Mouse (Mus musculus): ENCODE measurements around the gene Tmem232. TPM values are rescaled to one million over a fixed set of nuclear protein-coding genes. Genes with fewer than 3 reads are reported as not detected.

Gene Tmem232
- polyA plus RNA-seq, 1 experiment = 51.3 TPM

- Histone ChIP-seq H3K4me1 (ENCODE audit: control insufficient read depth, insufficient read depth, low read length) (no peaks in the 10 kb centered on the region; the same call in 1 of the 2 replicates), H3K27me3 (ENCODE audit: control insufficient read depth, insufficient read depth, low read length) (no peaks in the 10 kb centered on the region), H3K27ac (ENCODE audit: control insufficient read depth, insufficient read depth, low read depth, low read length) (no peak overlapping the region), H3K36me3 (ENCODE audit: control insufficient read depth, insufficient read depth, low read length) (no peaks in the 10 kb centered on the region), H3K4me3 (ENCODE audit: control insufficient read depth, low read depth, low read length) (no peak overlapping the region)
- no peak for TF ChIP-seq POLR2A (IDR thresholded peaks at IDR 0.05; ENCODE audit: control insufficient read depth, low read depth, low read length)
- TF ChIP-seq CTCF (IDR thresholded peaks at IDR 0.05; ENCODE audit: control insufficient read depth, insufficient read depth, insufficient replicate concordance, low read depth, low read length) = no peak
Measured at GRCm38 (mm10) chr17:65419124-65419523, 121.5 kb downstream of the Tmem232 start.

- Histone ChIP-seq H3K27me3 (ENCODE audit: control insufficient read depth, insufficient read depth, low read length) (no peaks in the 10 kb centered on the region), H3K4me1 (ENCODE audit: control insufficient read depth, insufficient read depth, low read length) (no peaks in the 10 kb centered on the region), H3K36me3 (ENCODE audit: control insufficient read depth, insufficient read depth, low read length) (no peaks in the 10 kb centered on the region), H3K4me3 (ENCODE audit: control insufficient read depth, low read depth, low read length) (no peak overlapping the region), H3K27ac (ENCODE audit: control insufficient read depth, insufficient read depth, low read depth, low read length) (no peak overlapping the region)
- TF ChIP-seq CTCF (IDR thresholded peaks at IDR 0.05; ENCODE audit: control insufficient read depth, insufficient read depth, insufficient replicate concordance, low read depth, low read length) = no peak
- no peak for TF ChIP-seq POLR2A (IDR thresholded peaks at IDR 0.05; ENCODE audit: control insufficient read depth, low read depth, low read length)
Measured at GRCm38 (mm10) chr17:65405309-65405708, 135.3 kb downstream of the Tmem232 start.

GRCm38 (mm10) chr17:65400914-65401313 is 139.7 kb downstream of the Tmem232 start:
- Histone ChIP-seq H3K4me1 (ENCODE audit: control insufficient read depth, insufficient read depth, low read length) (no peaks in the 10 kb centered on the region), H3K27me3 (ENCODE audit: control insufficient read depth, insufficient read depth, low read length) (no peaks in the 10 kb centered on the region), H3K36me3 (ENCODE audit: control insufficient read depth, insufficient read depth, low read length) (no peaks in the 10 kb centered on the region), H3K27ac (ENCODE audit: control insufficient read depth, insufficient read depth, low read depth, low read length) (no peak overlapping the region), H3K4me3 (ENCODE audit: control insufficient read depth, low read depth, low read length) (no peak overlapping the region)
- no peak for TF ChIP-seq POLR2A (IDR thresholded peaks at IDR 0.05; ENCODE audit: control insufficient read depth, low read depth, low read length)
- no peak for TF ChIP-seq CTCF (IDR thresholded peaks at IDR 0.05; ENCODE audit: control insufficient read depth, insufficient read depth, insufficient replicate concordance, low read depth, low read length)

- H3K4me3 ChIP-seq (ENCODE audit: control insufficient read depth, low read depth, low read length) = no peak overlapping the region
- TF ChIP-seq POLR2A (IDR thresholded peaks at IDR 0.05; ENCODE audit: control insufficient read depth, low read depth, low read length) = no peak
- no peak for TF ChIP-seq CTCF (IDR thresholded peaks at IDR 0.05; ENCODE audit: control insufficient read depth, insufficient read depth, insufficient replicate concordance, low read depth, low read length)
- H3K36me3 ChIP-seq (ENCODE audit: control insufficient read depth, insufficient read depth, low read length) = no peaks in the 10 kb centered on the region
- no peak overlapping the region for H3K27ac ChIP-seq (ENCODE audit: control insufficient read depth, insufficient read depth, low read depth, low read length)
- H3K4me1 ChIP-seq (ENCODE audit: control insufficient read depth, insufficient read depth, low read length) = no peaks in the 10 kb centered on the region
- no peaks in the 10 kb centered on the region for H3K27me3 ChIP-seq (ENCODE audit: control insufficient read depth, insufficient read depth, low read length)
Measured at GRCm38 (mm10) chr17:65384411-65384962, 156.1 kb downstream of the Tmem232 start.

- no peak for TF ChIP-seq POLR2A (IDR thresholded peaks at IDR 0.05; ENCODE audit: control insufficient read depth, low read depth, low read length)
- TF ChIP-seq CTCF (IDR thresholded peaks at IDR 0.05; ENCODE audit: control insufficient read depth, insufficient read depth, insufficient replicate concordance, low read depth, low read length) = no peak
- H3K27ac ChIP-seq (ENCODE audit: control insufficient read depth, insufficient read depth, low read depth, low read length) = no peak overlapping the region
- no peaks in the 10 kb centered on the region for H3K36me3 ChIP-seq (ENCODE audit: control insufficient read depth, insufficient read depth, low read length)
- H3K4me1 ChIP-seq (ENCODE audit: control insufficient read depth, insufficient read depth, low read length) = no peaks in the 10 kb centered on the region
- no peak overlapping the region for H3K4me3 ChIP-seq (ENCODE audit: control insufficient read depth, low read depth, low read length)
- no peaks in the 10 kb centered on the region for H3K27me3 ChIP-seq (ENCODE audit: control insufficient read depth, insufficient read depth, low read length)
Measured at GRCm38 (mm10) chr17:65370034-65370780, 170.4 kb downstream of the Tmem232 start.

GRCm38 (mm10) chr17:65365535-65366254 is 174.9 kb downstream of the Tmem232 start:
- Histone ChIP-seq H3K27me3 (ENCODE audit: control insufficient read depth, insufficient read depth, low read length) (no peaks in the 10 kb centered on the region), H3K27ac (ENCODE audit: control insufficient read depth, insufficient read depth, low read depth, low read length) (no peak overlapping the region), H3K4me3 (ENCODE audit: control insufficient read depth, low read depth, low read length) (no peak overlapping the region), H3K4me1 (ENCODE audit: control insufficient read depth, insufficient read depth, low read length) (no peaks in the 10 kb centered on the region), H3K36me3 (ENCODE audit: control insufficient read depth, insufficient read depth, low read length) (no peaks in the 10 kb centered on the region)
- no peak for TF ChIP-seq POLR2A (IDR thresholded peaks at IDR 0.05; ENCODE audit: control insufficient read depth, low read depth, low read length)
- TF ChIP-seq CTCF (IDR thresholded peaks at IDR 0.05; ENCODE audit: control insufficient read depth, insufficient read depth, insufficient replicate concordance, low read depth, low read length) = no peak

GRCm38 (mm10) chr17:65351836-65352235 is 188.7 kb downstream of the Tmem232 start:
- Histone ChIP-seq H3K36me3 (ENCODE audit: control insufficient read depth, insufficient read depth, low read length) (no peaks in the 10 kb centered on the region), H3K4me1 (ENCODE audit: control insufficient read depth, insufficient read depth, low read length) (no peaks in the 10 kb centered on the region), H3K4me3 (ENCODE audit: control insufficient read depth, low read depth, low read length) (no peak overlapping the region), H3K27me3 (ENCODE audit: control insufficient read depth, insufficient read depth, low read length) (no peaks in the 10 kb centered on the region), H3K27ac (ENCODE audit: control insufficient read depth, insufficient read depth, low read depth, low read length) (no peak overlapping the region)
- no peak for TF ChIP-seq POLR2A (IDR thresholded peaks at IDR 0.05; ENCODE audit: control insufficient read depth, low read depth, low read length)
- TF ChIP-seq CTCF (IDR thresholded peaks at IDR 0.05; ENCODE audit: control insufficient read depth, insufficient read depth, insufficient replicate concordance, low read depth, low read length) = no peak

All from testis, adult 2 months (tissue).